ENCODE assay signal across 14 mouse cellular contexts in the genomic region with DNA sequence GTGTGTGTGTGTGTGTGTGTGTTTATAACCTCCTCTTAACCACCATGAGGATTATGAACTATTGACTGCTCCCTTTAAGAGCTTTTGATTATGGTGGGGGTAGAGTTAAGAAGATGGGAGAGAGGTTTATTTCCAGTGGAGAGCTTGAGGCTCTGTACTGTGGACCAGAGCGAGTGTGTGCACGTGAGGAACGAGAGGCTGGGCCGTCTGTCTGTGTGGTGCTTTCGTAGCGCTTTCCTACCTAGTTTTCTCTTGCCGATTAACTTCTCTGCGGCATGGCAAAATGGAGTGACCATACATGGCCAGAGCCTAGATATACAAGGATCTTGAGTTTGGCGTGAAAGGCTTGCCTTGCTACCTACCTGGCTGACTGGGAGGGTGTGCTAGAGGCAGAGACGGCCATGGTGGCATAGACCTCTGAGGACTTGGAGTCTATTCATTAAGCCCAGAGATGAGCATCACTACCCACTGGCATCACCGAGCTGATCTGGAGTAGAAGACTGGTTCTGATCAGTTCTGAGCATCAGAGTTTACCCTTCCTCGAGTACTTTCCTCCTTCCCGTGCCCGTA. TPM values are rescaled to one million over a fixed set of nuclear protein-coding genes. Genes with fewer than 3 reads are reported as not detected.
DNase-seq lines count a peak whose midpoint lies in the region; ATAC-seq and TF ChIP-seq lines count a peak whose summit lies in the region.
"Had no signal": no experiment of that assay in that cellular context is flagged by ENCODE, and none has a peak within 500 bp of the region (broad histone marks: within the 10 kb centered on the region; RNA-seq: fewer than 3 reads in every experiment).

No protein-coding gene starts in this region.

- TF ChIP-seq EP300 in stomach, postnatal 0 days (optimal IDR thresholded peaks at IDR 0.05) = no peak

- peaks cover 47% of the 10 kb centered on the region for H3K36me3 ChIP-seq in hindbrain, embryonic 12.5 days
- H3K36me3 ChIP-seq in hindbrain, embryonic 11.5 days (ENCODE audit: control insufficient read depth, insufficient read depth, low read length) = peaks cover 10% of the 10 kb centered on the region; the same call in 1 of the 2 replicates
- peaks cover 3% of the 10 kb centered on the region for H3K36me3 ChIP-seq in testis, adult 2 months (ENCODE audit: control insufficient read depth, insufficient read depth, low read length)
- H3K36me3 ChIP-seq in stomach, postnatal 0 days (ENCODE audit: control insufficient read depth, insufficient read depth, low read length) = peaks cover 22% of the 10 kb centered on the region

- H3K9ac ChIP-seq in hindbrain, embryonic 12.5 days = no peak overlapping the region; the same call in 1 of the 2 replicates
- H3K9ac ChIP-seq in hindbrain, embryonic 11.5 days (ENCODE audit: low read depth, low read length) = no peak overlapping the region
- no peak overlapping the region for H3K9ac ChIP-seq in stomach, postnatal 0 days (ENCODE audit: low read length)

- WGBS in hindbrain, embryonic 12.5 days = 95% methylated on average over 14 of the region's 14 CpGs
- 93% methylated on average over 14 of the region's 14 CpGs for WGBS in hindbrain, embryonic 11.5 days
- 89% methylated on average over 14 of the region's 14 CpGs for WGBS in stomach, postnatal 0 days

- H3K9me3 ChIP-seq in hindbrain, embryonic 12.5 days (replicated peaks) = no peaks in the 10 kb centered on the region
- no peaks in the 10 kb centered on the region for H3K9me3 ChIP-seq in hindbrain, embryonic 11.5 days (ENCODE audit: control insufficient read depth, low read length)
- H3K9me3 ChIP-seq in stomach, postnatal 0 days (ENCODE audit: control insufficient read depth, low read length) = no peaks in the 10 kb centered on the region
- H3K9me3 ChIP-seq: G1E had no signal

- H3K27ac ChIP-seq in hindbrain, embryonic 12.5 days = no peak overlapping the region
- no peak overlapping the region for H3K27ac ChIP-seq in hindbrain, embryonic 11.5 days (ENCODE audit: low read depth, low read length)
- no peak overlapping the region for H3K27ac ChIP-seq in testis, adult 2 months (ENCODE audit: control insufficient read depth, insufficient read depth, low read depth, low read length)
- no peak overlapping the region for H3K27ac ChIP-seq in stomach, postnatal 0 days (replicated peaks)

- peak overlapping the region; percentile 80 for H3K4me2 ChIP-seq in hindbrain, embryonic 12.5 days (replicated peaks)
- no peak overlapping the region for H3K4me2 ChIP-seq in hindbrain, embryonic 11.5 days (replicated peaks; ENCODE audit: low read depth, low read length)
- no peak overlapping the region for H3K4me2 ChIP-seq in stomach, postnatal 0 days (replicated peaks; ENCODE audit: low read depth)

- TF ChIP-seq CTCF in testis, adult 2 months (IDR thresholded peaks at IDR 0.05; ENCODE audit: control insufficient read depth, insufficient read depth, insufficient replicate concordance, low read depth, low read length) = no peak
- TF ChIP-seq CTCF in stomach, postnatal 0 days (IDR thresholded peaks at IDR 0.05; ENCODE audit: low read depth) = no peak

- no peak for ATAC-seq in hindbrain, embryonic 12.5 days (ENCODE audit: low FRiP score)
- ATAC-seq in hindbrain, embryonic 11.5 days (ENCODE audit: low FRiP score) = no peak
- ATAC-seq in stomach, postnatal 0 days (ENCODE audit: low FRiP score, low TSS enrichment) = no peak
- ATAC-seq: activated CD4-positive, CD25-positive, alpha-beta regulatory T cell, adult 4 months had no signal

- H3K27me3 ChIP-seq in hindbrain, embryonic 12.5 days = no peaks in the 10 kb centered on the region
- no peaks in the 10 kb centered on the region for H3K27me3 ChIP-seq in hindbrain, embryonic 11.5 days (ENCODE audit: control insufficient read depth, insufficient read depth, low read length)
- H3K27me3 ChIP-seq in testis, adult 2 months (ENCODE audit: control insufficient read depth, insufficient read depth, low read length) = no peaks in the 10 kb centered on the region
- no peaks in the 10 kb centered on the region for H3K27me3 ChIP-seq in stomach, postnatal 0 days (ENCODE audit: control insufficient read depth, insufficient read depth, low read length)

- no peak overlapping the region for H3K4me3 ChIP-seq in hindbrain, embryonic 12.5 days
- H3K4me3 ChIP-seq in hindbrain, embryonic 11.5 days (ENCODE audit: low read depth, low read length) = no peak overlapping the region
- H3K4me3 ChIP-seq in testis, adult 2 months (ENCODE audit: control insufficient read depth, low read depth, low read length) = peak overlapping the region; percentile 15; the same call in 1 of the 2 replicates
- H3K4me3 ChIP-seq in stomach, postnatal 0 days (ENCODE audit: low read depth, low read length) = no peak overlapping the region

- DNase-seq in cerebellum, adult 11-12 months = peak; percentile 40
- no peak for DNase-seq in cerebellum, postnatal 36 days
- DNase-seq in hindbrain, embryonic 11.5 days (ENCODE audit: low spot score) = no peak
- no peak for DNase-seq in testis, postnatal 10 days (ENCODE audit: low spot score)
- no peak for DNase-seq in stomach, postnatal 0 days (ENCODE audit: low spot score)
- no peak for DNase-seq in layer of hippocampus, postnatal 25 days (ENCODE audit: extremely low spot score in 1 of 2, low spot score in 1 of 2)
- DNase-seq: kidney, postnatal 36 days; lung, postnatal 4 days; thymus, postnatal 14 days had no signal

- peaks cover 15% of the 10 kb centered on the region for H3K4me1 ChIP-seq in hindbrain, embryonic 12.5 days
- H3K4me1 ChIP-seq in hindbrain, embryonic 11.5 days (replicated peaks; ENCODE audit: control insufficient read depth, insufficient read depth, low read length) = peaks cover 5% of the 10 kb centered on the region
- H3K4me1 ChIP-seq in testis, adult 2 months (ENCODE audit: control insufficient read depth, insufficient read depth, low read length) = peaks cover 7% of the 10 kb centered on the region
- 0 out of 2 replicates have a peak, but pooled peaks cover 4% of the 10 kb centered on the region for H3K4me1 ChIP-seq in stomach, postnatal 0 days (replicated peaks; ENCODE audit: control insufficient read depth, insufficient read depth)

- TF ChIP-seq POLR2A in testis, adult 2 months (IDR thresholded peaks at IDR 0.05; ENCODE audit: control insufficient read depth, low read depth, low read length) = no peak

RNA-seq across cellular contexts. Expression of a gene that starts 1.9 kb away (rescaled TPM):
- polyA plus RNA-seq in hindbrain, embryonic 12.5 days (2016; fragmentation: Nextera tagmentation; extraction: Ambion mirVana) = 20.5 and 25.8 TPM in 2 replicates
- polyA plus RNA-seq in hindbrain, embryonic 11.5 days (2014; fragmentation: Nextera tagmentation; extraction: Ambion mirVana) = 9.8 and 10.6 TPM in 2 replicates
- 25.1 and 33.7 TPM in 2 replicates for polyA plus RNA-seq in testis, adult 2 months (2012; rRNA removed)
- 8.9 and 11.8 TPM in 2 replicates for polyA plus RNA-seq in stomach, postnatal 0 days (2015; fragmentation: Nextera tagmentation; extraction: Ambion mirVana)
- total RNA-seq in layer of hippocampus, postnatal 25 days (2021) = 10 to 100 TPM; 27.9 to 39.0 TPM

RNA-seq across cellular contexts. Expression of a gene that starts 7.9 kb away (rescaled TPM):
- 46.8 and 46.9 TPM in 2 replicates for polyA plus RNA-seq in hindbrain, embryonic 12.5 days (2016; fragmentation: Nextera tagmentation; extraction: Ambion mirVana)
- polyA plus RNA-seq in hindbrain, embryonic 11.5 days (2014; fragmentation: Nextera tagmentation; extraction: Ambion mirVana) = 49.1 and 55.3 TPM in 2 replicates
- polyA plus RNA-seq in testis, adult 2 months (2012; rRNA removed) = 22.5 and 27.4 TPM in 2 replicates
- 95.4 and 102 TPM in 2 replicates for polyA plus RNA-seq in stomach, postnatal 0 days (2015; fragmentation: Nextera tagmentation; extraction: Ambion mirVana)
- 10 to 100 TPM; 49.9 to 51.1 TPM for total RNA-seq in layer of hippocampus, postnatal 25 days (2021)

RNA-seq across cellular contexts. Expression of a gene that starts 9.1 kb away (rescaled TPM):
- polyA plus RNA-seq in hindbrain, embryonic 12.5 days (2016; fragmentation: Nextera tagmentation; extraction: Ambion mirVana) = 6.2 and 6.7 TPM in 2 replicates
- polyA plus RNA-seq in hindbrain, embryonic 11.5 days (2014; fragmentation: Nextera tagmentation; extraction: Ambion mirVana) = 3.8 and 4.5 TPM in 2 replicates
- 25.7 and 30.5 TPM in 2 replicates for polyA plus RNA-seq in testis, adult 2 months (2012; rRNA removed)
- polyA plus RNA-seq in stomach, postnatal 0 days (2015; fragmentation: Nextera tagmentation; extraction: Ambion mirVana) = 0.95 and 1.1 TPM in 2 replicates
- total RNA-seq in layer of hippocampus, postnatal 25 days (2021) = 10 to 100 TPM; 31.6 to 34.1 TPM

RNA-seq across cellular contexts. Expression of a gene that starts 12.6 kb away (rescaled TPM):
- polyA plus RNA-seq in hindbrain, embryonic 12.5 days (2016; fragmentation: Nextera tagmentation; extraction: Ambion mirVana) = 4.8 and 5.3 TPM in 2 replicates
- polyA plus RNA-seq in hindbrain, embryonic 11.5 days (2014; fragmentation: Nextera tagmentation; extraction: Ambion mirVana) = 4.5 and 4.9 TPM in 2 replicates
- polyA plus RNA-seq in testis, adult 2 months (2012; rRNA removed) = 305 and 322 TPM in 2 replicates
- polyA plus RNA-seq in stomach, postnatal 0 days (2015; fragmentation: Nextera tagmentation; extraction: Ambion mirVana) = 41.9 TPM in 2 replicates
- total RNA-seq in layer of hippocampus, postnatal 25 days (2021) = not detected
- total RNA-seq: left cerebral cortex, postnatal 25 days had no signal
- polyA plus RNA-seq: activated CD4-positive, CD25-positive, alpha-beta regulatory T cell, adult 4 months; G1E had no signal

RNA-seq across cellular contexts. Expression of a gene that starts 24.5 kb away (rescaled TPM):
- 81.7 and 94.8 TPM in 2 replicates for polyA plus RNA-seq in hindbrain, embryonic 12.5 days (2016; fragmentation: Nextera tagmentation; extraction: Ambion mirVana)
- 101 and 104 TPM in 2 replicates for polyA plus RNA-seq in hindbrain, embryonic 11.5 days (2014; fragmentation: Nextera tagmentation; extraction: Ambion mirVana)
- polyA plus RNA-seq in testis, adult 2 months (2012; rRNA removed) = 12.2 and 15.4 TPM in 2 replicates
- 131 TPM in 2 replicates for polyA plus RNA-seq in stomach, postnatal 0 days (2015; fragmentation: Nextera tagmentation; extraction: Ambion mirVana)
- 10 to 100 TPM; 42.4 to 43.4 TPM for total RNA-seq in layer of hippocampus, postnatal 25 days (2021)
